Mouse (Mus musculus) C2C12 (cell line): ENCODE data around the gene Pabpn1l. TPM values are rescaled to one million over a fixed set of nuclear protein-coding genes. Genes with fewer than 3 reads are reported as not detected.
"Not testable (repeated sequence)": the region's sequence is repeated elsewhere in the genome, so short reads cannot be mapped to it uniquely, and the experiment has no call there.

ENCODE experiments used
- H3K27me3 ChIP-seq: one replicate; pipeline ENCODE4 v1.6.1; 2011; ENCODE audit not compliant: control insufficient read depth, insufficient read depth, insufficient read length
- H3K36me3 ChIP-seq: one replicate; pipeline ENCODE4 v1.6.1; 2011; ENCODE audit not compliant: control insufficient read depth, insufficient read depth
- H3K4me3 ChIP-seq: one replicate; pipeline ENCODE4 v1.5.1; 2011; ENCODE audit warnings: mild to moderate bottlenecking, control low read depth; ENCODE audit not compliant: poor library complexity, insufficient read depth, severe bottlenecking
- H3K79me2 ChIP-seq: one replicate; pipeline ENCODE4 v1.6.1; 2011; ENCODE audit not compliant: control insufficient read depth, insufficient read depth
- H3K79me3 ChIP-seq: one replicate; pipeline ENCODE4 v1.6.1; 2011; ENCODE audit warnings: low read depth, control low read depth
- H3ac ChIP-seq: one replicate; pipeline ENCODE3; 2011; ENCODE audit warnings: low read depth; ENCODE audit not compliant: control insufficient read depth, insufficient read length
- CEBPB ChIP-seq: IDR thresholded peaks from one replicate; pipeline ENCODE4 v1.6.1; 2011; ENCODE audit warnings: low read depth, mild to moderate bottlenecking, control low read depth, moderate library complexity
- CTCF ChIP-seq: IDR thresholded peaks from one replicate; pipeline ENCODE4 v1.5.1; 2011; ENCODE audit not compliant: control insufficient read depth, insufficient read depth, insufficient read length
- FOSL1 ChIP-seq: IDR thresholded peaks from one replicate; pipeline ENCODE4 v1.8.0; 2011; ENCODE audit warnings: mild to moderate bottlenecking, low read length; ENCODE audit not compliant: poor library complexity, insufficient read depth, severe bottlenecking
- MAX ChIP-seq: IDR thresholded peaks from one replicate; pipeline ENCODE4 v1.6.1; 2011; ENCODE audit warnings: mild to moderate bottlenecking, control low read depth
- MYOD1 ChIP-seq: IDR thresholded peaks from one replicate; pipeline ENCODE4 v1.6.1; 2011; ENCODE audit warnings: low read depth; ENCODE audit not compliant: control insufficient read depth, insufficient read length
- MYOG ChIP-seq: IDR thresholded peaks from one replicate; pipeline ENCODE4 v1.6.1; 2011; ENCODE audit not compliant: control insufficient read depth, insufficient read length; ENCODE audit errors: extremely low read depth
- USF1 ChIP-seq: IDR thresholded peaks from one replicate; pipeline ENCODE4 v1.6.1; 2011; ENCODE audit warnings: low read depth, mild to moderate bottlenecking, control low read depth, moderate library complexity
- polyA plus RNA-seq: library from polyadenylated mRNA; unstranded; fragments of >200 nt; fragmentation: generic; extraction: Trizol; gene quantifications from one replicate; pipeline ENCODE4 v1.2.1, GENCODE M21; 2012; ENCODE audit warnings: missing spikeins

The Pabpn1l gene
- polyA plus RNA-seq, 1 experiment: not detected

DNA sequence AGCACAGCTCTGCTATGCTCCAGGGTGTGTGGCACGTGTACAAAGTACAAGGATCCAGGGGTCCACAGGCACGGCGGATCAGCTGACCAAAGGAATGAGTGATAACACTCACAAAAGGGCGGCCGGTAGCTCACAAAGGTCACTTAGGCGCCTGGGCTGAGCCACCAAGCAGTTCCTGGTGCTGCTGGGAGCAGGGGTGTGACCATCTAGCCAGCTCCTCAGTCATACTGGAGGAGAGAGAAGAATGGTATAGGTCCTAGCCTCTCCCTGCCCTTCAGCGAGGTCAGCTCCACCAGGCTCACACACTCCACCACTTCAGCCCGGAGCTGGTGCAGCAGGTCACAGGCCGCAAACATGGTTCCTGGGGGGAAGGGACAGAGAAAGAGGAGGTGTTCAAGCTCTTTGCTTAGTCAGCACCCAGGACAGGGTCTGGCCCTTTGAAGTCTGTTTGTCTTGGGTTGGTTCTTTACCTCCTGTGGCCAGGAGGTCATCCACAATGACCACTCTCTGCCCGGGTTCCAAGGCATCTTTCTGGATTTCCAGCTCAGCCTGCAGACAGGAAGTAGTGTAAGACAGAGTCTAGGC is 47.8 kb downstream of the Pabpn1l start:
- no peak for TF ChIP-seq FOSL1
- Histone ChIP-seq H3ac (no peak overlapping the region), H3K79me2 (peaks cover 59% of the 10 kb centered on the region), H3K36me3 (peaks cover 52% of the 10 kb centered on the region), H3K27me3 (no peaks in the 10 kb centered on the region), H3K79me3 (peaks cover 28% of the 10 kb centered on the region), H3K4me3 (peak overlapping the region; percentile 7)

DNA sequence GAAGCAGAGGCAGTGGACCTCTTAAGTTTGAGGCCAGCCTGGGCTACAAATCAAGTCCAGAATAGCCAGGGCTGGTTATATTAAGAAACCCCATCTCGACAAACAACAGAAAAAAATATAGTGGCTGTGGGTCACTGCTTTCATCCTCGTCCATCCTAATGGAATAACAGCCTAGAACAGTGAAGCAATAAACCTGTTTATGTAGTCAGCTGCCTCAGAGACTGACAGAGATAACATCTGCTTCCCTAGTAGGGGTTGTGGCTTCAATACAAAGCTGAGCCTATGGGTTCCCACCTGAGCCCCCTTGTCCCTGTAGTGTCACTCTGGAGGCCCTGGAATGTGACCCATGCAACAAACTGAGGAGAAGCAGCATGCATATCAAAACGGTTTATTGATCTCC is 48.3 kb downstream of the Pabpn1l start:
- Histone ChIP-seq H3K27me3 (no peaks in the 10 kb centered on the region), H3K4me3 (no peak overlapping the region), H3K36me3 (peaks cover 57% of the 10 kb centered on the region), H3K79me3 (peaks cover 33% of the 10 kb centered on the region), H3ac (no peak overlapping the region), H3K79me2 (peaks cover 64% of the 10 kb centered on the region)
- no peak for TF ChIP-seq CEBPB
- TF ChIP-seq USF1: no peak
- TF ChIP-seq MYOG: no peak
- TF ChIP-seq CTCF: no peak
- TF ChIP-seq MAX: no peak
- TF ChIP-seq MYOD1: no peak
- TF ChIP-seq FOSL1: no peak

DNA sequence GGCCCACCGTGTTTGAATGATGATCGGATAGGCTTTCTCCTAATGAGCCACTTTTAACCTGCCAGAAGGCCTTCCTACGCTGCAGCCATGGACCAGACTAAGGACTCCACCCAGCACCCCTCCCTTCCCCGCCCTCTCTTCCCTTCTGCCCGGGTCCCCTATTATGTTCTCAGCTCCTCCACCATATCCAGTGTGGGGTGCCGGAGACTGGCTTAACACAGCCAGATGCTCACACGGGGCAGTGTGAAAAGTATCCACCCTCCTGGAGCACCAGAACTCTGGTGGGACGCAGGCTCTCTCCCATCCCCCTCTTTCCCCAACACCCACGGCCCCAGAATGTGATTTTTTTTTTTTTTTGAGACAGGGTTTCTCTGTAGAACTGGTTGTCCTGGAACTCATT is 49.0 kb downstream of the Pabpn1l start:
- no peak overlapping the region for H3K4me3 ChIP-seq
- H3K79me2 ChIP-seq: peaks cover 71% of the 10 kb centered on the region
- peaks cover 59% of the 10 kb centered on the region for H3K36me3 ChIP-seq
- H3K27me3 ChIP-seq: no peaks in the 10 kb centered on the region
- TF ChIP-seq CTCF (no peak), MYOD1 (no peak), FOSL1 (no peak), CEBPB (no peak), MAX (no peak)
- H3ac ChIP-seq: no peak overlapping the region
- peaks cover 40% of the 10 kb centered on the region for H3K79me3 ChIP-seq

DNA sequence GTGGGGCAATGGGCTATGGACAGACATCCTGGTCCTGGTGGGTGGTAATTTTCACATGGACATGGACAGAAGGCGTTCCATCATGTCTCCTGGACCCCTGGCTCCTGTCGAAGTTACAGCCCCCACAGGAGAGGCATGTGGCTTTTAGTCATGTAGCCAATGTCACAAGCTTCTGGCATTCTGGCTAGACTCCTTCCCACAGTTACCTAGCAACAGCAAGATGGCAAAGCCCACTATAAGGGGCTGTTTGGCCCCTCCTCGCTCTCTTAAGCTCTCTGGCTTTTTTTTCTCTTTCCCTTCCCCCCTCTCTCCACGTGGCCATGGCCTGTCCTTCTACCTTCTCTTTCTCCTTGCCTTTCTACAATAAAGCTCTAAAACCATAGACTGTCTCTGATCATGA is 49.4 kb downstream of the Pabpn1l start:
- H3K36me3 ChIP-seq: peaks cover 59% of the 10 kb centered on the region

DNA sequence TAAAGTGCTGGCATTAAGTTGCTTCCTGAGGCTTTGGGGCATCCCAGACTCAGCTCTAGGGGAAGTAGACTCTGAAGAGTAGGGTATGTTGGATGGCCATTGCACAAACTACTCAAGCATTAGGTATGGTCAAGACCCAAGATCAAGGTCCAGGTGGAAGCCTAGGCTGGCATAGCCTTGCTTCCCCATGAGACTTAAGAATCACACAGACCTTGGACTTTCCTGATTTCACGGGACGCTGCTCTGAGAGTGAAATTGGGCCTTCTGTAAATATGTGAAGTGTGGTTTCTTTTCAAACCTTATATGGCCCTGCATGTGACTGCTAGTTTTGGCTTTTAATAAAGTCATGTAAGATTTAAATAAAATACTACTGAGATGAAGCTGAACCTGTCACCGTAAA is 49.8 kb downstream of the Pabpn1l start:
- TF ChIP-seq CTCF (no peak), MAX (no peak), MYOD1 (no peak), CEBPB (no peak), MYOG (no peak), USF1 (no peak), FOSL1 (no peak)
- Histone ChIP-seq H3ac (no peak overlapping the region), H3K79me3 (peaks cover 42% of the 10 kb centered on the region), H3K79me2 (peaks cover 78% of the 10 kb centered on the region), H3K27me3 (no peaks in the 10 kb centered on the region), H3K36me3 (peaks cover 59% of the 10 kb centered on the region), H3K4me3 (no peak overlapping the region)

More for the DNA sequence above, 49.4 kb downstream of the Pabpn1l start:
- H3K79me3 ChIP-seq: peaks cover 42% of the 10 kb centered on the region
- H3ac ChIP-seq, H3K4me3 ChIP-seq, H3K27me3 ChIP-seq: not testable (repeated sequence)
- peaks cover 75% of the 10 kb centered on the region for H3K79me2 ChIP-seq

DNA sequence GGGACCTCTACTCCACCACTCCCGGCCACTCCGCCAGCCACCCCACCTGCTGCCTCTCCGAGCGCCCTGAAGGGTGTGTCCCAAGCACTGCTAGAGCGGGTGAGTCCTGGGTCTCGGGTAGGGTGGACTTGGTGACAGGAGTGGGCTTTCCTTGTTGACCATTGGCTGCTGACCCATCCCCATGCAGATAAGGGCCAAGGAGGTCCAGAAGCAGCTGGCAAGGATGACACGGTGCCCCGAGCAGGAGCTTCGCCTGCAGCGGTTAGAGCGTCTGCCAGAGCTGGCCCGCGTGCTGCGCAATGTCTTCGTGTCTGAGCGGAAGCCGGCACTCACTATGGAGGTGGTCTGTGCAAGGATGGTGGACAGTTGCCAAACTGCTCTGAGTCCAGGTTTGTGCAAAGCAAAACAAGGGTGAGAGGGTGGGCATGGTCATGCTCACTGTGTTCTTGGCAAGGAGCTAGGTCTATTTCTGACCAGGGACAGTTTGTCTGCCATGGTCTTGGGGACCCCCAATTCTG is 50.7 kb downstream of the Pabpn1l start:
- TF ChIP-seq MYOD1 (no peak), FOSL1 (no peak), CTCF (no peak), MAX (no peak), USF1 (no peak), CEBPB (no peak), MYOG (no peak)
- Histone ChIP-seq H3K79me2 (peaks cover 78% of the 10 kb centered on the region), H3K27me3 (no peaks in the 10 kb centered on the region), H3K79me3 (peaks cover 42% of the 10 kb centered on the region), H3ac (no peak overlapping the region), H3K4me3 (no peak overlapping the region), H3K36me3 (peaks cover 59% of the 10 kb centered on the region)
